12 mouse cellular contexts compared by ENCODE assay signal in genomic region chr19:55748801-55749200, GRCm38 (mm10). TPM values are rescaled to one million over a fixed set of nuclear protein-coding genes. Genes with fewer than 3 reads are reported as not detected.
DNase-seq lines count a peak whose midpoint lies in the region; ATAC-seq and TF ChIP-seq lines count a peak whose summit lies in the region.
"Had no signal": no experiment of that assay in that cellular context is flagged by ENCODE, and none has a peak within 500 bp of the region (broad histone marks: within the 10 kb centered on the region; RNA-seq: fewer than 3 reads in every experiment).

No protein-coding gene starts in this region.

- no peak for TF ChIP-seq POLR2A in kidney, adult 2 months (IDR thresholded peaks at IDR 0.05; ENCODE audit: low read depth, low read length)

- no peak overlapping the region for H3K27ac ChIP-seq in liver, embryonic 11.5 days (ENCODE audit: low read depth, low read length)
- no peak overlapping the region for H3K27ac ChIP-seq in liver, postnatal 0 days (ENCODE audit: low read depth)
- H3K27ac ChIP-seq in embryonic facial prominence, embryonic 15.5 days (replicated peaks): peak overlapping the region; percentile 80
- H3K27ac ChIP-seq in limb, embryonic 10.5 days: peak overlapping the region; percentile 79
- no peak overlapping the region for H3K27ac ChIP-seq in neural tube, embryonic 13.5 days (replicated peaks)
- H3K27ac ChIP-seq in kidney, adult 2 months (ENCODE audit: insufficient read depth, low read depth, low read length): no peak overlapping the region
- H3K27ac ChIP-seq: layer of hippocampus, adult 2 months; macrophage had no signal

- H3K4me1 ChIP-seq in liver, embryonic 11.5 days (replicated peaks; ENCODE audit: control insufficient read depth, insufficient read depth, low read length): peaks cover 34% of the 10 kb centered on the region
- peaks cover 6% of the 10 kb centered on the region for H3K4me1 ChIP-seq in liver, postnatal 0 days (ENCODE audit: insufficient read depth)
- peaks cover 84% of the 10 kb centered on the region for H3K4me1 ChIP-seq in embryonic facial prominence, embryonic 15.5 days
- peaks cover 95% of the 10 kb centered on the region for H3K4me1 ChIP-seq in limb, embryonic 10.5 days
- H3K4me1 ChIP-seq in neural tube, embryonic 13.5 days (replicated peaks): peaks cover 92% of the 10 kb centered on the region
- peaks cover 12% of the 10 kb centered on the region for H3K4me1 ChIP-seq in kidney, adult 2 months (ENCODE audit: control insufficient read depth, insufficient read depth, low read length)

- no peaks in the 10 kb centered on the region for H3K9me3 ChIP-seq in liver, embryonic 11.5 days (ENCODE audit: control insufficient read depth, low read length)
- H3K9me3 ChIP-seq in liver, postnatal 0 days (ENCODE audit: low read length): no peaks in the 10 kb centered on the region
- H3K9me3 ChIP-seq in embryonic facial prominence, embryonic 15.5 days (replicated peaks): no peaks in the 10 kb centered on the region
- no peaks in the 10 kb centered on the region for H3K9me3 ChIP-seq in limb, embryonic 10.5 days (replicated peaks)
- H3K9me3 ChIP-seq in neural tube, embryonic 13.5 days: no peaks in the 10 kb centered on the region

- no peak for TF ChIP-seq EP300 in liver, postnatal 0 days (IDR thresholded peaks at IDR 0.05; ENCODE audit: low read depth)

- TF ChIP-seq CTCF in liver, postnatal 0 days (IDR thresholded peaks at IDR 0.05; ENCODE audit: low read depth): no peak
- TF ChIP-seq CTCF in kidney, adult 2 months (conservative IDR thresholded peaks at IDR 0.05; ENCODE audit: insufficient read depth, insufficient read length, low read depth, low read length): no peak

- 39% methylated on average over 6 of the region's 6 CpGs for WGBS in liver, embryonic 11.5 days
- WGBS in liver, postnatal 0 days (ENCODE audit: insufficient replicate concordance): 65% methylated on average over 6 of the region's 6 CpGs
- 25% methylated on average over 6 of the region's 6 CpGs for WGBS in embryonic facial prominence, embryonic 15.5 days
- 11% methylated on average over 6 of the region's 6 CpGs for WGBS in limb, embryonic 10.5 days
- 21% methylated on average over 6 of the region's 6 CpGs for WGBS in neural tube, embryonic 13.5 days
- 82% methylated on average over 6 of the region's 6 CpGs for WGBS in kidney, adult 2 months

- no peaks in the 10 kb centered on the region for H3K36me3 ChIP-seq in liver, embryonic 11.5 days (ENCODE audit: control insufficient read depth, insufficient read depth, low read length)
- H3K36me3 ChIP-seq in liver, postnatal 0 days (replicated peaks; ENCODE audit: insufficient read depth, low read length): peaks cover 3% of the 10 kb centered on the region
- no peaks in the 10 kb centered on the region for H3K36me3 ChIP-seq in embryonic facial prominence, embryonic 15.5 days
- H3K36me3 ChIP-seq in limb, embryonic 10.5 days: peaks cover 20% of the 10 kb centered on the region; the same call in 1 of the 2 replicates
- no peaks in the 10 kb centered on the region for H3K36me3 ChIP-seq in neural tube, embryonic 13.5 days
- no peaks in the 10 kb centered on the region; the same call in 1 of the 2 replicates for H3K36me3 ChIP-seq in kidney, adult 2 months (ENCODE audit: control insufficient read depth, insufficient read depth, low read length)

- no peak for DNase-seq in liver, embryonic 11.5 days (ENCODE audit: low spot score)
- DNase-seq in liver, postnatal 0 days: no peak
- peak; percentile 53 for DNase-seq in limb, embryonic 10.5 days (ENCODE audit: low spot score)
- DNase-seq in kidney, adult 2 months: no peak
- DNase-seq: cerebellum, adult 18-20 months; thymus, postnatal 4 days had no signal

- H3K27me3 ChIP-seq in liver, embryonic 11.5 days (replicated peaks; ENCODE audit: control insufficient read depth, insufficient read depth, low read length): peaks cover 33% of the 10 kb centered on the region
- peaks cover 5% of the 10 kb centered on the region for H3K27me3 ChIP-seq in liver, postnatal 0 days (ENCODE audit: insufficient read depth, low read length)
- H3K27me3 ChIP-seq in embryonic facial prominence, embryonic 15.5 days: no peaks in the 10 kb centered on the region
- H3K27me3 ChIP-seq in limb, embryonic 10.5 days (ENCODE audit: low read depth, poor library complexity, severe bottlenecking): peaks cover 9% of the 10 kb centered on the region; the same call in 1 of the 2 replicates
- H3K27me3 ChIP-seq in neural tube, embryonic 13.5 days: peaks cover 63% of the 10 kb centered on the region
- H3K27me3 ChIP-seq in kidney, adult 2 months (replicated peaks; ENCODE audit: control insufficient read depth, insufficient read depth, low read length): no peaks in the 10 kb centered on the region
- H3K27me3 ChIP-seq: Patski had no signal

- peak overlapping the region; percentile 43 for H3K4me2 ChIP-seq in liver, embryonic 11.5 days
- H3K4me2 ChIP-seq in liver, postnatal 0 days (ENCODE audit: low read depth, low read length): no peak overlapping the region
- peak overlapping the region; percentile 40 for H3K4me2 ChIP-seq in embryonic facial prominence, embryonic 15.5 days (replicated peaks)
- peak overlapping the region; percentile 27; the same call in 1 of the 2 replicates for H3K4me2 ChIP-seq in neural tube, embryonic 13.5 days

- ATAC-seq in liver, embryonic 11.5 days (replicated peaks; ENCODE audit: low FRiP score): peak; percentile 64; the same call in 1 of the 2 replicates
- ATAC-seq in liver, postnatal 0 days: no peak
- no peak for ATAC-seq in embryonic facial prominence, embryonic 15.5 days (ENCODE audit: insufficient number of reproducible peaks, low FRiP score, low TSS enrichment, low read depth)
- ATAC-seq in neural tube, embryonic 13.5 days (ENCODE audit: low read depth): no peak
- ATAC-seq in frontal cortex, adult (ENCODE audit: low TSS enrichment): no peak
- ATAC-seq: Patski had no signal

- no peak overlapping the region for H3K4me3 ChIP-seq in liver, embryonic 11.5 days (ENCODE audit: low read depth, low read length)
- H3K4me3 ChIP-seq in liver, postnatal 0 days (ENCODE audit: low read depth, low read length): no peak overlapping the region
- H3K4me3 ChIP-seq in embryonic facial prominence, embryonic 15.5 days (replicated peaks): peak overlapping the region; percentile 16; the same call in 1 of the 2 replicates
- peak overlapping the region; percentile 94 for H3K4me3 ChIP-seq in limb, embryonic 10.5 days
- no peak overlapping the region for H3K4me3 ChIP-seq in neural tube, embryonic 13.5 days
- H3K4me3 ChIP-seq in kidney, adult 2 months (ENCODE audit: insufficient read depth, low read depth, low read length): no peak overlapping the region
- H3K4me3 ChIP-seq: layer of hippocampus, adult 2 months had no signal

- H3K9ac ChIP-seq in liver, embryonic 11.5 days (ENCODE audit: low read depth, low read length): no peak overlapping the region
- no peak overlapping the region for H3K9ac ChIP-seq in liver, postnatal 0 days (replicated peaks)
- no peak overlapping the region for H3K9ac ChIP-seq in embryonic facial prominence, embryonic 15.5 days
- H3K9ac ChIP-seq in neural tube, embryonic 13.5 days: no peak overlapping the region

RNA-seq across cellular contexts. Expression of gene Tcf7l2, which starts 7.2 kb away (rescaled TPM):
- 48.9 and 50.3 TPM in 2 replicates for polyA plus RNA-seq in liver, embryonic 11.5 days (2014; fragmentation: Nextera tagmentation; extraction: Ambion mirVana)
- polyA plus RNA-seq in liver, postnatal 0 days (2015; fragmentation: Nextera tagmentation; extraction: Ambion mirVana): 18.8 and 21.6 TPM in 2 replicates
- 101 and 108 TPM in 2 replicates for polyA plus RNA-seq in embryonic facial prominence, embryonic 15.5 days (2015; fragmentation: Nextera tagmentation; extraction: Ambion mirVana)
- 96.4 and 166 TPM in 2 replicates for polyA plus RNA-seq in limb, embryonic 10.5 days (2016; fragmentation: Nextera tagmentation; extraction: Ambion mirVana)
- 18.4 and 29.2 TPM in 2 replicates for polyA plus RNA-seq in neural tube, embryonic 13.5 days (2015; fragmentation: Nextera tagmentation; extraction: Ambion mirVana)
- 15.8 and 18.2 TPM in 2 replicates for polyA plus RNA-seq in kidney, adult 2 months (2012; rRNA removed)

Comparison
In these comparisons a context has a peak if more than half of its experiments do, and no peak if none do; other contexts are left out.
1. H3K27ac ChIP-seq: peak in embryonic facial prominence, embryonic 15.5 days (single experiment) and limb, embryonic 10.5 days (single experiment); none in liver, embryonic 11.5 days (single experiment), liver, postnatal 0 days (single experiment), neural tube, embryonic 13.5 days (single experiment) and kidney, adult 2 months (single experiment).
2. H3K4me3 ChIP-seq: peak in embryonic facial prominence, embryonic 15.5 days (single experiment) and limb, embryonic 10.5 days (single experiment); none in liver, embryonic 11.5 days (single experiment), liver, postnatal 0 days (single experiment), neural tube, embryonic 13.5 days (single experiment) and kidney, adult 2 months (single experiment).